Mouse (Mus musculus) C2C12 (cell line): ENCODE results near the gene Scaper.

ENCODE experiments used
- CTCF ChIP-seq: IDR thresholded peaks from one replicate; pipeline ENCODE4 v1.5.1; 2011; ENCODE audit not compliant: control insufficient read depth, insufficient read depth, insufficient read length
- MAX ChIP-seq: IDR thresholded peaks from one replicate; pipeline ENCODE4 v1.6.1; 2011; ENCODE audit warnings: mild to moderate bottlenecking, control low read depth

DNA sequence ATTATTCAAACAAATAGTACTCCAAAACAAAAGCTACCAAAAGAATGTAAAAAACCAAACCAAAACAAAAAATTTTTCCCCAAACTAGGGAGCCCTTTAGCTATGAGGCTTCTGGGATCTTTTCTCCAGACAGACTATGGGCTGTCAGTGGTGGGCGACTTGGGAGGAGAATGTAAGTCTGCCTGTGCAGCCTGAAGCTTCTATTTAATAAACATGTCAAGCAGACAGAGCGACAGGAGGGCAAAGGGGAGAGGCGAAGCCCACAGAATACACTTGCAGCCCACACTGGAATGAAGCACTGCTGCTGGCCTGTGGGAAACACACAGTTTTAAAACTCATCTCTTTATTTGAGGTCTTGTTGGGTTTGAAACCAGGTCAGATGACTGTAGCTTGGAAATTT is 356.5 kb downstream of the Scaper start:
- TF ChIP-seq CTCF (no peak), MAX (no peak)
